Mouse (Mus musculus): ENCODE measurements around the gene Naxd. TPM values are rescaled to one million over a fixed set of nuclear protein-coding genes. Genes with fewer than 3 reads are reported as not detected.

The Naxd gene
- total and polyA plus RNA-seq, 3 experiments: 39.7 to 57.1 (median 50.1) TPM

DNA sequence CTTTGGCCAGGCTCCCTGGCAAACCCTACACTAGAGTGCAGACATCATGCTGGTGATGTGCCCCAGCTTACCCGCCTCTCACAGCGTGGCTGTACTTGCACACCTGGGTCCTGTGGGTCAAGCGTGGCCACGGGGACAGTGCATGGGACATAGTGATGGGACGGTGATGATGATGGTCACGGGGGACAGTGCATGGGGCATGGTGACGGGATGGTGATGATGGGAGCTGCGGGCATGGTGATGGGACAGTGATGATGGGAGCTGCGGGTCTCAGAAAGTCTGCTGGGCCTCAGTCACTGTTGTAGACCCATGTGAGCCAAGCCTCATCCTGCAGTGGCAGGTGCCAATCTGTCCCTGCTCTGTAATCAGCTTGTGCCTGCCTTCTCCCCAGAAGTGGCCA, 19.0 kb downstream of the Naxd start:
- no peak overlapping the region for H3K4me2 ChIP-seq (ENCODE audit: insufficient read depth, low read depth, poor library complexity, severe bottlenecking)
- H3K79me2 ChIP-seq (replicated peaks; ENCODE audit: control insufficient read depth, extremely low read depth, insufficient read depth, poor library complexity, severe bottlenecking): no peaks in the 10 kb centered on the region
- H3K9me3 ChIP-seq (replicated peaks; ENCODE audit: low read length): no peaks in the 10 kb centered on the region
- dilution Hi-C loops (cut with MboI; ENCODE audit: extremely low pct_ligation_motif_present, extremely low pct_unique_long_range_greater_than_20kb, low sequenced_read_pairs) (no loop called here), in situ Hi-C loops (cut with MboI; ENCODE audit: low pct_ligation_motif_present, low pct_unique_long_range_greater_than_20kb, low sequenced_read_pairs) (loop anchor here (25.0 kb wide), 1 partner anchor 96 kb away; no protein-coding TSS in a partner anchor)
- DNase-seq (ENCODE audit: extremely low read depth): no peak
- H3K4me3 ChIP-seq (replicated peaks in 1 of 3; ENCODE audit: low read depth in 2 of 3, low read length in 2 of 3, poor library complexity in 1 of 3): no peak overlapping the region
- no peak overlapping the region for H3K9ac ChIP-seq (ENCODE audit: insufficient read depth, low read depth)
- H3K4me1 ChIP-seq (ENCODE audit: control insufficient read depth in 1 of 2, insufficient read depth in 2 of 2): no peaks in the 10 kb centered on the region
- H3K36me3 ChIP-seq (replicated peaks in 1 of 2; ENCODE audit: control insufficient read depth in 1 of 2, insufficient read depth in 1 of 2, low read length in 1 of 2): peaks cover 90 to 99% of the 10 kb centered on the region in 2 experiments
- no peaks in the 10 kb centered on the region for H3K27me3 ChIP-seq (replicated peaks)
- H3K27ac ChIP-seq (ENCODE audit: insufficient read depth, low read depth): no peak overlapping the region
- TF ChIP-seq MYC (IDR thresholded peaks at IDR 0.05; ENCODE audit: low read depth, low read length) (no peak), RCOR1 (conservative IDR thresholded peaks at IDR 0.05; ENCODE audit: low read depth, low read length) (no peak), MAFK (IDR thresholded peaks at IDR 0.05; ENCODE audit: insufficient replicate concordance, low read length) (no peak), ZC3H11A (IDR thresholded peaks at IDR 0.05; ENCODE audit: low read depth, low read length) (no peak), MEF2A (IDR thresholded peaks at IDR 0.05; ENCODE audit: borderline replicate concordance, low read depth, low read length) (no peak), USF1 (IDR thresholded peaks at IDR 0.05; ENCODE audit: low read depth, low read length) (no peak), JUN (IDR thresholded peaks at IDR 0.05; ENCODE audit: insufficient read depth, low read depth, low read length) (no peak), HCFC1 (IDR thresholded peaks at IDR 0.05; ENCODE audit: low read depth, low read length) (no peak), ELF1 (IDR thresholded peaks at IDR 0.05; ENCODE audit: low read depth, low read length) (no peak), MXI1 (IDR thresholded peaks at IDR 0.05; ENCODE audit: low read depth, low read length) (no peak)

DNA sequence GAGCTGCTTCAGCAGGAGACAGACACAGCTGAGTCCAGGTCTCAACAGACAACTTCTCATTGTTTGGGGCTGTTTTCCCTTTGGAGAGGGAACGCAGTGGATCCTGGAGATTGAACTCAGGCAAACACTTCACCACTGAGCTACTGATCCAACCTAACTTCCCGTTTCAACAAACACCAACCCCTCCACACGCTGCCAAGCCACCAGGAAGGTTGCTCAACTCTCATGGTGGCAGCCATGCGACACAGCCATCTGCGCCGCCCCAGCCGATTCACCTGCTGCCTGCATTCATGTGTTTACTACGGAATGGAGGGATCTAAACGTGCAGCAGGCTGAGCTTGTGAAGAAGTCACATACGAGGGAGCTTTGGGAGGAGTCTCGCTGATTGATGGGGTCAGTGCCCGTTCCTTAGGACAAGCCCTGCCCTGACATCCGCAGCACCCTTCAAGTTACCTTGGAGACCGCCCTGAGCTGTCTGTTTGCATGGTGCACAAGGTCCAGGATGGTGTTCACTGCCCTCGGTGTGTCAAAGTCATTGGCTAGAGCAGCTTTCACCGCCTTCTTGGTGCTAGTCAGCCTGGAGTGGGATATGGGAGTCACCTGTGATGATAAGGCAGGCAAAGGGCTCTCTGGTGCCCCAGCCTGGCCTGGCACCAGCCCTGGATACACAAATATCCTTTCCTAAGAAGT, 20.2 kb downstream of the Naxd start:
- no peaks in the 10 kb centered on the region for H3K79me2 ChIP-seq (replicated peaks; ENCODE audit: control insufficient read depth, extremely low read depth, insufficient read depth, poor library complexity, severe bottlenecking)
- peaks cover 89 to 99% of the 10 kb centered on the region in 2 experiments for H3K36me3 ChIP-seq (replicated peaks in 1 of 2; ENCODE audit: control insufficient read depth in 1 of 2, insufficient read depth in 1 of 2, low read length in 1 of 2)
- H3K27ac ChIP-seq (ENCODE audit: insufficient read depth, low read depth): no peak overlapping the region
- no peaks in the 10 kb centered on the region for H3K4me1 ChIP-seq (ENCODE audit: control insufficient read depth in 1 of 2, insufficient read depth in 2 of 2)
- in situ Hi-C loops (cut with MboI; ENCODE audit: low pct_ligation_motif_present, low pct_unique_long_range_greater_than_20kb, low sequenced_read_pairs) (loop anchor here (25.0 kb wide), 1 partner anchor 95 kb away; no protein-coding TSS in a partner anchor), dilution Hi-C loops (cut with MboI; ENCODE audit: extremely low pct_ligation_motif_present, extremely low pct_unique_long_range_greater_than_20kb, low sequenced_read_pairs) (no loop called here)
- no peak for TF ChIP-seq HCFC1 (IDR thresholded peaks at IDR 0.05; ENCODE audit: low read depth, low read length)
- TF ChIP-seq CTCF (conservative IDR thresholded peaks at IDR 0.05 in 1 of 2, IDR thresholded peaks at IDR 0.05 in 1 of 2; ENCODE audit: low read depth in 2 of 2, low read length in 2 of 2): no peak
- no peak for TF ChIP-seq E2F4 (IDR thresholded peaks at IDR 0.05; ENCODE audit: insufficient replicate concordance, low read depth, low read length)
- TF ChIP-seq UBTF (IDR thresholded peaks at IDR 0.05; ENCODE audit: low read depth, low read length): no peak
- no peaks in the 10 kb centered on the region for H3K9me3 ChIP-seq (replicated peaks; ENCODE audit: low read length)
- no peak overlapping the region for H3K4me2 ChIP-seq (ENCODE audit: insufficient read depth, low read depth, poor library complexity, severe bottlenecking)
- H3K27me3 ChIP-seq (replicated peaks): no peaks in the 10 kb centered on the region
- no peak for DNase-seq (ENCODE audit: extremely low read depth)
- H3K9ac ChIP-seq (ENCODE audit: insufficient read depth, low read depth): no peak overlapping the region
- H3K4me3 ChIP-seq (replicated peaks in 1 of 3; ENCODE audit: low read depth in 2 of 3, low read length in 2 of 3, poor library complexity in 1 of 3): no peak overlapping the region
